Mouse (Mus musculus): Measurements from ENCODE around the gene Il20ra. TPM values are rescaled to one million over a fixed set of nuclear protein-coding genes. Genes with fewer than 3 reads are reported as not detected.
"Not testable (repeated sequence)": the region's sequence is repeated elsewhere in the genome, so short reads cannot be mapped to it uniquely, and the experiment has no call there.

Il20ra gene
- polyA plus RNA-seq, 1 experiment from 2014 or later, result not detected

DNA sequence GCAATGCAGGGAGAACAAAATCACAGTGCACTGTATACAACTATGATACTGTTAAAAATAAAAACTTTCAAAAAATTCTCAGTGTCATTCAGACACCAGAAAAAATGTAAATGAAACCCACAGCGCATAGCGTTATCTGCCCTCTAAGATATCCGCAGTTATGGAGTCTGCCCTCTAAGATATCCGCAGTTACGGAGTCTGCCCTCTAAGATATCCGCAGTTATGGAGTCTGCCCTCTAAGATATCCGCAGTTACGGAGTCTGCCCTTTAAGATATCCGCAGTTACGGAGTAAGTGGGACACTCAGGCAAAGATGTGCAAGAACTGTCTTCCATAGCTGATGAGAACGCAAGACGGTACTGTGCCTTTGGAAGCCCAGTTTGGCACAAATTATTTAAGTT lies 4.6 kb upstream of the Il20ra start:
- 58% methylated on average over 12 of the region's 12 CpGs for WGBS
- no peak overlapping the region for H3K9ac ChIP-seq
- peaks cover 10% of the 10 kb centered on the region for H3K27me3 ChIP-seq
- ATAC-seq (replicated peaks; ENCODE audit: insufficient number of reproducible peaks, insufficient read depth, low FRiP score, low read depth), result no peak
- no peak overlapping the region for H3K27ac ChIP-seq
- H3K36me3 ChIP-seq, result no peaks in the 10 kb centered on the region
- H3K4me2 ChIP-seq, result no peak overlapping the region
- H3K9me3 ChIP-seq (replicated peaks), result no peaks in the 10 kb centered on the region
- peaks cover 10% of the 10 kb centered on the region for H3K4me1 ChIP-seq (replicated peaks)
- H3K4me3 ChIP-seq, result no peak overlapping the region

DNA sequence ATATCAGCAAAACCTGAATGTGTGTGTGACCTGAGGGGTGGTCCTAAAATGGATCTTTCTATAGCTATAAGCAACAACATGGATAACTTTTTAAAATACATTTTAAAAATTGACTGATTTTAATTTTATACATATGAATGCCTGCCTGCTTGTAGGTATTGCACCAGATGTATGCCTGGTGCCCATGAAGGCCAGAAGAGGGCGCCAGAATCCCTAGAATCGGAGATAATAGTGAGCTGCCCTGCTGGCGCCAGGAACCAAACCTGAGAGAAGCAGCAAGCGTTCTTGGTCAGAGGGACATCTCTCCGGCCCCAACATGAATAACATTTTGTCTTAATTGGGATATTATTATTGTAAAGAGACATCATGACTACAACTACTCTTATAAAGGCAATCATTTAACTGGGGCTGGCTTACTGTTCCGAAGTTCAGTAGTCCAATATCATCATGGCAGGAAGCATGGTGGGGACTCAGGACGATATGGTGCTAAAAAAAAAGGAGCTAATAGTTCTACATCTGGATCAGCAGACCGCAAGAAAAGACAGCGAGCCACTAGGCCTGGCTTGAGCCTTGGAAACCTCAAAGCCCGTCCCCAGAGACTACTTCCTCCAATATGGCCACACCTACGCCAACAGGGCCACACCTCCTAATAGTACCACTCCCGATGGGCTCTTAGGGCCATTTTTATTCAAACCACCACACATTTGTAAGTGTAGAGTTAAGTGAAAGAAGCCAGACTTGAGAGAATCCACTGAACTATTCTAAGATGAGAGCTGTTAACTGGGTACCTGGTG lies 3.9 kb upstream of the Il20ra start:
- Histone ChIP-seq H3K4me3 (no peak overlapping the region), H3K27ac (no peak overlapping the region), H3K36me3 (no peaks in the 10 kb centered on the region), H3K27me3 (peaks cover 14% of the 10 kb centered on the region), H3K9me3 (replicated peaks) (no peaks in the 10 kb centered on the region), H3K4me1 (replicated peaks) (peaks cover 10% of the 10 kb centered on the region), H3K9ac (no peak overlapping the region), H3K4me2 (no peak overlapping the region)
- ATAC-seq (replicated peaks; ENCODE audit: insufficient number of reproducible peaks, insufficient read depth, low FRiP score, low read depth), result no peak
- 60% methylated on average over 12 of the region's 12 CpGs for WGBS

DNA sequence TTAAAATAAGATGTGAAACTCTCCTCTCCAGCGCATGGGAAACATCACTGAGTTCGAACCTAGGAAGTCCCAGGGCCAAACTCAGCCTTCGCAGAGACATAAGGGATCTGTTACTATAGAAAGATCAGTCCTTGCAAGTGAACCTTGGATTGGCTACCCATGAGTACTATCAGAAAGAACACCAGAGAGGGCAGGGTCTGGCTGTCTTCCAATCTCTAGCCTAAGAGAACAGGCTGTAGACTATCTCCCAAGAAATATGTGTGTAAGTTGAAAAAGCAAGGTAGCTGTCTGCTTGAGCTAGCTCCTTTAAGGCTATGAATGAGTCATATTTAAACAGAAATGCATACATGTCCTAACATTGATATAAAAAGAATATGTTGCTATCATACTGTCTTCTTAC lies 1.4 kb upstream of the Il20ra start:
- ATAC-seq (replicated peaks; ENCODE audit: insufficient number of reproducible peaks, insufficient read depth, low FRiP score, low read depth), result no peak
- H3K4me1 ChIP-seq (replicated peaks), result peaks cover 12% of the 10 kb centered on the region
- no peaks in the 10 kb centered on the region for H3K36me3 ChIP-seq
- no peak overlapping the region for H3K4me2 ChIP-seq
- H3K4me3 ChIP-seq, result no peak overlapping the region
- no peak overlapping the region for H3K27ac ChIP-seq
- 63% methylated on average over 3 of the region's 3 CpGs for WGBS
- H3K9ac ChIP-seq, result no peak overlapping the region
- peaks cover 22% of the 10 kb centered on the region for H3K27me3 ChIP-seq
- H3K9me3 ChIP-seq (replicated peaks), result no peaks in the 10 kb centered on the region

DNA sequence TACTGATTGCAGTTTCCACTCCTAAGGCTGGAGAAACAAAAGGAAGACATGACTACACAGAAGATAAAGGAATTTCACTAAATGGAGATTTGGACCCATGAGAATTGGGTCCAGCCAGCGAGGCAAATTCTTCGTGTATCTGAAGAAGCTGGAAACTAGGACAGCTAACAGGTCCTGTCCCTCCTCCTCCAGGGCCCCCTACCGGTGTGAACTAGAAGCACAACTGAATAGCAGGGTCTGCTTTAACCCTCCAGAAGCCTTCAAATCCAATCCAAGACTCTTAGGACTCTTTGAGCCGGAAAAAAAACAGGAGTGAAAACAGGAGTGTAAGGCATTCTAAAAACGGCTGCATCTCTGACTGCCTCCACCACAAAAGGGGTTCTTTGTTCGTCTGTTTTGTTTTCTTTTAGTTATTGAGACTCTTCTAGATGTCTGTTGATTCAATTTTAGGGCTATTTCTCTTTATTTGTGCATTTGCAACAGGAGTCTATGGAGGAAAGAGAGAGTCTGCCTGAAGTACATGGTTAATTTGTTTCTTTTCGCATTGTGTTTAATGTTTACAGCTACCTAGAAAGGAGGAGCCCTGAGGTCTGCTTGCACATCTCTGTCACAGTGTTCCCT lies 709 bp upstream of the Il20ra start:
- H3K4me3 ChIP-seq, result no peak overlapping the region
- no peak overlapping the region for H3K27ac ChIP-seq
- peak overlapping the region; percentile 97 for H3K4me2 ChIP-seq
- peaks cover 24% of the 10 kb centered on the region for H3K27me3 ChIP-seq
- no peaks in the 10 kb centered on the region for H3K36me3 ChIP-seq
- ATAC-seq (replicated peaks; ENCODE audit: insufficient number of reproducible peaks, insufficient read depth, low FRiP score, low read depth), result no peak
- 43% methylated on average over 7 of the region's 7 CpGs for WGBS
- H3K4me1 ChIP-seq (replicated peaks), result peaks cover 12% of the 10 kb centered on the region
- no peak overlapping the region for H3K9ac ChIP-seq
- H3K9me3 ChIP-seq (replicated peaks), result no peaks in the 10 kb centered on the region

DNA sequence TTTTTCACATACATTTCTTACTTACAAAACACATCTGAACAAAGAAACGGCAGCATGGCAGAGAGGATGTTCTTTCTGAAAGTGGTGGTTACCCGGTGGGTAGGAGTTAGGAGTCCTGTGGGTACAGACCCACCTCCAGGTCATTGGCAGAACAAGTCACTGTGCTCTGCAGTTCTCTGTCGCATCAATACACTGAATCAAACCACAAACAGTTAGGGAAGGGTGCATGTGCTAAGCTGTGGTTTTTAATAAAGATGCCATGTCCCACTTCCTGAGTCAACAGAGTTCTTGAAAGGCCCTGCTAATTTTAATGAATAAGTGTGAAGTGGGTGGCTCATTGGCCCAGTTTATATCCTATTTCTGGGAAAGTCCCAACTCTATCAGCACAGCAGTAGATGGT lies 6.3 kb downstream of the Il20ra start:
- WGBS, result 76% methylated on average over 3 of the region's 3 CpGs
- no peaks in the 10 kb centered on the region for H3K9me3 ChIP-seq (replicated peaks)
- H3K4me2 ChIP-seq, result no peak overlapping the region
- H3K27ac ChIP-seq, result no peak overlapping the region
- no peaks in the 10 kb centered on the region for H3K36me3 ChIP-seq
- peaks cover 2% of the 10 kb centered on the region; the same call in 1 of the 2 replicates for H3K4me1 ChIP-seq (replicated peaks)
- H3K4me3 ChIP-seq, result no peak overlapping the region
- peaks cover 10% of the 10 kb centered on the region for H3K27me3 ChIP-seq
- no peak for ATAC-seq (replicated peaks; ENCODE audit: insufficient number of reproducible peaks, insufficient read depth, low FRiP score, low read depth)
- H3K9ac ChIP-seq, result no peak overlapping the region

DNA sequence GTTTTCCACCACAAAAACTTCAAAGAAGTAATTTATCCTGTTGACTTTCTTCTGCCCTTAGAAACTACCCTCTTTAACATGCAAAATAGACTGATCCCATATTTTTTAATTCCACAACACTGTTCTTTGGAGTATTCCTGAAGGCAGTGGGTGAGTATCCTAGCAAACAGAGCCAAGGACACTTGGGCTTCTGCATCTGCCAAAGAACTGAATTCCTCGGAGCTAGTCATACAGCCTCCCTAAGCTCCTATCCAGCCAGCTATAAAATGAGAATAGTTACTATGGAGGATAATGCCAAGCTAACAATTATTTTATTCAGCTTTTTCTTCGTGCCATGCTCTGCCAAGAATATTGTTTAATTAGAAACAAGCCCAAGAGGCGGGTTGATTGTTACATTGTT lies 9.9 kb downstream of the Il20ra start:
- H3K27me3 ChIP-seq, result no peaks in the 10 kb centered on the region
- H3K9ac ChIP-seq, result no peak overlapping the region
- no peak overlapping the region for H3K4me2 ChIP-seq
- no peaks in the 10 kb centered on the region for H3K4me1 ChIP-seq (replicated peaks)
- WGBS, result 62% methylated on average over 3 of the region's 3 CpGs
- H3K27ac ChIP-seq, result no peak overlapping the region
- no peaks in the 10 kb centered on the region for H3K9me3 ChIP-seq (replicated peaks)
- H3K4me3 ChIP-seq, result no peak overlapping the region
- no peaks in the 10 kb centered on the region for H3K36me3 ChIP-seq
- ATAC-seq (replicated peaks; ENCODE audit: insufficient number of reproducible peaks, insufficient read depth, low FRiP score, low read depth), result no peak

DNA sequence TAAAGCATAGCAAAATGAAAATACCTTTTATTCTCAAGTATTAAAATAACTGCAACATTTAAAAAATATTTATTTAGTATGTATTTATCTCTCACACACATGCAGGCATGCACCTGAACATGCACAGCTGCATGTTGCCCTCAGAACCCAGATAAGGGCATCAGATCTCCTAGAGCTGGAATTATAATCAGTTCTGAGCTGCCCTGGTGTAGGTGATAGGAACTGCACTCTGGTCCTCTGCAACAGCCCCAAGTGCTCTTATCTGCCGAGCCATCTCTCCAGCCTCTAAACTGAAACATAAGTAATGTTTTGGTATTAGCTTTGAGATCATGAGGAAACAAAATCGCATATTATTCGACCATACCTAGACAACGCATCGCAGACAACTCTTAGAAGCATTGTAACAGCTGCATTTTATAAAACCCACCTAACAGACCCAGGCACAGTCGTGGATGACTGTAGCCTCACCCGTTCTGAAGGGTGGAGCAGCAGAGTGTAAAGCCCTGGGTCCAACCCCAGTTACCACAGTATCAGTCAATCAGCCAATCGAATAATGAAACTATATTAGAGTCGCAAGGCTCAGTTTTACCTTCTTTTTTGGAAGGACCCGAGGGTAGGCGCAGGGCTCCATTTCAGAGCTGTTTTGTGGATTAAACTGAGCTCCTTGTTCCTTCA lies 11.9 kb downstream of the Il20ra start:
- WGBS, result 85% methylated on average over 11 of the region's 11 CpGs
- Histone ChIP-seq H3K36me3 (no peaks in the 10 kb centered on the region), H3K9me3 (replicated peaks) (no peaks in the 10 kb centered on the region), H3K9ac (no peak overlapping the region), H3K27me3 (no peaks in the 10 kb centered on the region), H3K4me2 (no peak overlapping the region), H3K4me3 (no peak overlapping the region), H3K4me1 (replicated peaks) (no peaks in the 10 kb centered on the region), H3K27ac (no peak overlapping the region)
- ATAC-seq (replicated peaks; ENCODE audit: insufficient number of reproducible peaks, insufficient read depth, low FRiP score, low read depth), result no peak

DNA sequence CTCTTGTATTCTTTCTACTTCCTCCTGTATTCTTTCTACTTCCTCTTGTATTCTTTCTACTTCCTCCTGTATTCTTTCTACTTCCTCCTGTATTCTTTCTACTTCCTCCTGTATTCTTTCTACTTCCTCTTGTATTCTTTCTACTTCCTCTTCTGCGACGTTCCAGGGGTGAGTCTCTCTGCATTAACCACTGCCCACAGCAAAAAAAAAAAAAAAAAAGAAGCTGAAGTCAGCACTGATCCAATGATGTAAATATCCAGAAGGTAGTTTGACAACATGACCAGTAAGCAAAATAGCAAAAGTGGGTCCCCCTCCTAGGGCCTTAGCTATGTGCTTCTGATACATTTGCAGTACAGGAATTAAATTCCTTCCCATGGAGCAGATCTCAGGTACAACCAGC lies 26.1 kb downstream of the Il20ra start:
- H3K27me3 ChIP-seq, result not testable (repeated sequence)

DNA sequence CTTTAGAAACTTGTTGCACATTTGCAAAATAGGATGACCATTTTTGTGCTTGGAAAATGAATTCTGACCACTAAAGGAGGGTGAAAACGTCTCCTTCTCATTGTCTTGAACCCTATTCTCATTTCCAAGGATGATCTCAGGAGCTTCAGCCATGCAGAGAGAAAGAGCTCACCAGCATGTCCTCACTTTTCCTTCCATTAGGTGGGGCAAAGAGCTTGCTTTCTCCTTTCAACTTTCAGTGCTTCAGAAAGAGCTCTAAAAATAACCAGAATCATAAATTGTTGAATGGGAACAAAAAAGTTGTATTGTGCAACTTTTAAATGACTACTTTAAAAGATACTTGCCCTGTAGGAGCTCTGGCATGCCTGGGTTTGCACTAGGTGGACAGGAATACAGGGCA lies 33.3 kb downstream of the Il20ra start:
- no peak overlapping the region for H3K27ac ChIP-seq
- no peak overlapping the region for H3K9ac ChIP-seq
- H3K9me3 ChIP-seq (replicated peaks), result no peaks in the 10 kb centered on the region
- 24% methylated on average over 1 of the region's 1 CpGs for WGBS
- no peak for ATAC-seq (replicated peaks; ENCODE audit: insufficient number of reproducible peaks, insufficient read depth, low FRiP score, low read depth)
- no peaks in the 10 kb centered on the region for H3K4me1 ChIP-seq (replicated peaks)
- H3K4me2 ChIP-seq, result no peak overlapping the region
- H3K36me3 ChIP-seq, result no peaks in the 10 kb centered on the region
- no peaks in the 10 kb centered on the region for H3K27me3 ChIP-seq
- H3K4me3 ChIP-seq, result no peak overlapping the region

More for the DNA sequence above, 26.1 kb downstream of the Il20ra start:
- not testable (repeated sequence) for H3K9ac ChIP-seq; H3K4me2 ChIP-seq; H3K27ac ChIP-seq; ATAC-seq (replicated peaks; ENCODE audit: insufficient number of reproducible peaks, insufficient read depth, low FRiP score, low read depth); H3K9me3 ChIP-seq (replicated peaks); H3K4me3 ChIP-seq; H3K4me1 ChIP-seq (replicated peaks); H3K36me3 ChIP-seq
- 80% methylated on average over 2 of the region's 2 CpGs for whole genome bisulfite sequencing

DNA sequence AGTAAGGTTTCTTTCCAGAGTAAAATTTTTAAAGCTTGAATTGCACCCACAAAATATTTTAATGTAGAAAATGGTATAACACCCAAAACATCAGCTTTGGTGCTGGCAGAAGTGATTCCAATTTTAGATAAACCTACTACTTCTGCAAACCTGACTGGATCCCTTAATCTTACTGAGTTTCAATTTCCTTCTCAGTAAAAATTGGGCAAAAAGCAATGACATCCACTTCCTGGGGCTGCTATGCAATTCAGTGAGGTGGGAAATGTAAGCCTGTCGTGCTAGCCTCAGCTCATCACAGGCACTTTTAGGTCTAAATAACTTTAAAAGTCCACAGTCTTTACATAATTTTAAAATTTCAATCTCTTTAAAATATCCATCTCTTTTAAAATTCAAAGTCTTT lies 33.8 kb downstream of the Il20ra start:
- H3K4me2 ChIP-seq, result no peak overlapping the region
- ATAC-seq (replicated peaks; ENCODE audit: insufficient number of reproducible peaks, insufficient read depth, low FRiP score, low read depth), result no peak
- no peak overlapping the region for H3K9ac ChIP-seq
- no peak overlapping the region for H3K27ac ChIP-seq
- no peaks in the 10 kb centered on the region for H3K27me3 ChIP-seq
- H3K4me1 ChIP-seq (replicated peaks), result 0 out of 2 replicates have a peak, but pooled peaks cover under 1% of the 10 kb centered on the region
- no peaks in the 10 kb centered on the region for H3K36me3 ChIP-seq
- 78% methylated on average over 1 of the region's 1 CpGs for WGBS
- no peaks in the 10 kb centered on the region for H3K9me3 ChIP-seq (replicated peaks)
- no peak overlapping the region for H3K4me3 ChIP-seq

DNA sequence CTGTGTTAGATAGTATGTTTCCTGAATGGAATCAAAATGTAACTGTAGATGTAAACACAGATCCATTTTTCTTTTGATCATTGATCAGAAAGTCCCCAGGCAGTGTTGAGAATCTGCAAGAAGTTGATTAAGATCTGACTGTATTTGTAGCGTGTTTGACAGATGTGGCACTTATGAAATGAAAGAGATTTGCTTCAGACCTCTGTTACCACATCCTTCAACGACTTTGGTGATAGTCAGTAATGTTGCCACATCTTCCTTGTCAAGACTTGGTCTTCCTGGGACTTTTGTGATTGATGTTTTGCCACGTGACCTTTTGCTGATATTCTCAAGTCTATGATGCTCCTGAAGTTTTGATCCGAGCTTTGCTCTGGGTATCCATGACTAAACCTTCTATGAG lies 35.3 kb downstream of the Il20ra start:
- Histone ChIP-seq H3K9ac (no peak overlapping the region), H3K27me3 (no peaks in the 10 kb centered on the region), H3K36me3 (no peaks in the 10 kb centered on the region), H3K4me1 (replicated peaks) (0 out of 2 replicates have a peak, but pooled peaks cover 2% of the 10 kb centered on the region), H3K4me3 (no peak overlapping the region), H3K4me2 (no peak overlapping the region), H3K27ac (no peak overlapping the region), H3K9me3 (replicated peaks) (no peaks in the 10 kb centered on the region)
- WGBS, result 68% methylated on average over 4 of the region's 4 CpGs
- no peak for ATAC-seq (replicated peaks; ENCODE audit: insufficient number of reproducible peaks, insufficient read depth, low FRiP score, low read depth)

Measured in heart, embryonic 15.5 days (tissue).